Mouse (Mus musculus): Measurements from ENCODE around the gene Dnah5. TPM values are rescaled to one million over a fixed set of nuclear protein-coding genes. Genes with fewer than 3 reads are reported as not detected.
A peak's percentile ranks its signal among the peaks of the same experiment; 100 is the strongest.

The Dnah5 gene
- polyA plus RNA-seq, 1 experiment, result not detected

DNA sequence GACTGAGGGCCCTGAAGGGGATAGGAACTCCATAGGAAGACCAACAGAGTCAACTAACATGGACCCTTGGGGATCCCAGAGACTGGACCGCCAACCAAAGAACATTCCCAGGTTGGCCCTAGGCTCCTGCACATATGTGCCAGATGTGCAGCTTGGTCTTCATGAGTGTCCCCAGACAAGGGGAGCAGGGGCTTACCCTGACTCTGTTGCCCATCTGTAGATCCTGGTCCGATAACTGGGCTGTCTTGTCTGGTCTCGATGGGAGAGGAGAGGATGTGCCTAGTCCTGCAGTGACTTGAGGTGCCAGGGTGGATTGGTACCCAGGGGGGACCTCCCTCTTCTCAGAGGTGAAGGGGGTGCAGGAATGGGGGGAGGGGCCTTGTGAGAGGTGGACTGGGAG lies 21.0 kb upstream of the Dnah5 start:
- TF ChIP-seq POLR2A (IDR thresholded peaks at IDR 0.05; ENCODE audit: low read depth, low read length), result no peak
- TF ChIP-seq CTCF (IDR thresholded peaks at IDR 0.05; ENCODE audit: borderline replicate concordance, insufficient read depth, low read length), result no peak
- Histone ChIP-seq H3K4me1 (ENCODE audit: control insufficient read depth, insufficient read depth, low read length) (no peaks in the 10 kb centered on the region), H3K4me3 (ENCODE audit: insufficient read depth, low read length) (no peak overlapping the region), H3K27ac (ENCODE audit: insufficient read depth, low read length) (no peak overlapping the region)

GRCm38 (mm10) chr15:28187472-28188360 lies 15.8 kb upstream of the Dnah5 start:
- TF ChIP-seq POLR2A (IDR thresholded peaks at IDR 0.05; ENCODE audit: low read depth, low read length), result no peak
- TF ChIP-seq CTCF (IDR thresholded peaks at IDR 0.05; ENCODE audit: borderline replicate concordance, insufficient read depth, low read length), result peak; percentile 90
- Histone ChIP-seq H3K4me1 (ENCODE audit: control insufficient read depth, insufficient read depth, low read length) (no peaks in the 10 kb centered on the region), H3K4me3 (ENCODE audit: insufficient read depth, low read length) (no peak overlapping the region), H3K27ac (ENCODE audit: insufficient read depth, low read length) (no peak overlapping the region)

DNA sequence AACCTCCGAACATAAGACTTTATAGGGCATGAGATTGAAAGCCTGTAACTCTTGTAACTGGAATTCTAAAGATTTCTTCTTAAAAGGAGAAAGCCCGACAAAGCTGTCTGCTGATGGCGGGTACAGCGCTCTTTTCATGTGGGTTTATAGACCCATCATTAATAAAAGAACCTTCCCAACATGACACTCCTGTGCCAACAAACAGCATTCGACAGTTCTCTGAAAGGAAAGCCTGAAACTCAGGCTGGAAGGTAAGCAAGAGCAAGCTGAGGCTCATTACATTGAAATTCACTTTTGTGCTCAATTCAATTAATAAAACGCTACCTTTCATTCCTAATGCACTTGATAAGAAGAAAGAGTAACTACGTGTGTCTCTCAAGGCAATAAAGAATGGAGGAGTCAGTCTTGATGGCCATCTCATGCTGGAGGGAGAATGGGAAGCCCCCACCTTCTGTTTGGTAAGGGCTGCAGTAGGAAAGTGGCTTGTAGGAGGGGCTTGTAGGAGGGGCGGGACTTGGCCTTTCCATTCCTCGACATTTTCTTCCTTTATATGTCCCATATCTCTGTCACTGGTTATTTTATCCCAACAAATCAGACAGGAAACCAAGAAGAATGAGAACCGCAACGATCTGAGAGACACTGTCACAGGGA lies 15.1 kb upstream of the Dnah5 start:
- Histone ChIP-seq H3K27ac (ENCODE audit: insufficient read depth, low read length) (no peak overlapping the region), H3K4me3 (ENCODE audit: insufficient read depth, low read length) (no peak overlapping the region), H3K4me1 (ENCODE audit: control insufficient read depth, insufficient read depth, low read length) (no peaks in the 10 kb centered on the region)
- TF ChIP-seq CTCF (IDR thresholded peaks at IDR 0.05; ENCODE audit: borderline replicate concordance, insufficient read depth, low read length) (no peak), POLR2A (IDR thresholded peaks at IDR 0.05; ENCODE audit: low read depth, low read length) (no peak)

DNA sequence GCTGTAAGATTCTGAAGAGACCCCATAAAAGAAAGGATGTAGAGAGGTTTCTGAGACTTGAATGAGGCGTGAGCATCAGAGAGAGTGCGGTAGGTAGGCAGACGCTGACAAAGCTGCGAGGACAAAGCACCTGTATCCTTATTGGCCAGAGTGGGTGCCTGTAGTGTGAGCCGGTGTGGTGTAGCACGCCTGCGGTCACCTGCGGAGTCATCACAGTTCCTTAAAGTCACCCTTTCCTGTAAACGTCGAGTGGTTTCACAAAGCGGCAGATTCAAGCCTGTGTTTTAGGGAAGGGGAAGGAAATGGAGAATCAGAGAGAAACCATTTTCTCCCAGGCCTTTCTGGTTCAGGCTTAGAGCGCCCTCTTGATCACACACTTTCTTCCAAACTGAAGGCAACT lies 13.9 kb upstream of the Dnah5 start:
- Histone ChIP-seq H3K27ac (ENCODE audit: insufficient read depth, low read length) (no peak overlapping the region), H3K4me1 (ENCODE audit: control insufficient read depth, insufficient read depth, low read length) (no peaks in the 10 kb centered on the region), H3K4me3 (ENCODE audit: insufficient read depth, low read length) (no peak overlapping the region)
- no peak for TF ChIP-seq CTCF (IDR thresholded peaks at IDR 0.05; ENCODE audit: borderline replicate concordance, insufficient read depth, low read length)
- TF ChIP-seq POLR2A (IDR thresholded peaks at IDR 0.05; ENCODE audit: low read depth, low read length), result no peak

- TF ChIP-seq POLR2A (IDR thresholded peaks at IDR 0.05; ENCODE audit: low read depth, low read length), result no peak
- TF ChIP-seq CTCF (IDR thresholded peaks at IDR 0.05; ENCODE audit: borderline replicate concordance, insufficient read depth, low read length), result no peak
- Histone ChIP-seq H3K27ac (ENCODE audit: insufficient read depth, low read length) (no peak overlapping the region), H3K4me1 (ENCODE audit: control insufficient read depth, insufficient read depth, low read length) (no peaks in the 10 kb centered on the region), H3K4me3 (ENCODE audit: insufficient read depth, low read length) (no peak overlapping the region)
Observed at GRCm38 (mm10) chr15:28198609-28199008, 4.9 kb upstream of the Dnah5 start.

DNA sequence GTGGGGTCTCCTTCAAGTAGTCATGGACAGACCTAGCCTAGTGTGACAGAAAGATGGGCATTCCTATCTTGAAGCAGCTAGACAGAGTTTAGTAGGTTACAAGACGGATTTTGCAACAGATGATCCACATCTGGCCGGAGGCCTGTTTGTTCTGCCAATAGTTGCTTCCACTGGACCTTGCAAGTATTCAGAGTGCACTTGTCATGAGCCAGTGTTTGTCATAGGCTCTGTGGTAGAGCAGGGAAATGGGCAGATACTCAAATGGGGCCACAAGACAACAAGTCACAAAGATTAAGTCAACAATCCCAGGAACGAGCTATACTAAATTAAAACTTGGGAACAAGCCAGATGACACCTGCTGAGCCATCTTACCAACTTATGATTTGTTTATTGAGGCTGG lies 1.1 kb downstream of the Dnah5 start:
- no peak for TF ChIP-seq POLR2A (IDR thresholded peaks at IDR 0.05; ENCODE audit: low read depth, low read length)
- TF ChIP-seq CTCF (IDR thresholded peaks at IDR 0.05; ENCODE audit: borderline replicate concordance, insufficient read depth, low read length), result no peak
- H3K4me3 ChIP-seq (ENCODE audit: insufficient read depth, low read length), result no peak overlapping the region
- no peaks in the 10 kb centered on the region for H3K4me1 ChIP-seq (ENCODE audit: control insufficient read depth, insufficient read depth, low read length)
- H3K27ac ChIP-seq (ENCODE audit: insufficient read depth, low read length), result no peak overlapping the region

GRCm38 (mm10) chr15:28207545-28207944 lies 4.0 kb downstream of the Dnah5 start:
- no peak overlapping the region for H3K27ac ChIP-seq (ENCODE audit: insufficient read depth, low read length)
- TF ChIP-seq POLR2A (IDR thresholded peaks at IDR 0.05; ENCODE audit: low read depth, low read length), result no peak
- TF ChIP-seq CTCF (IDR thresholded peaks at IDR 0.05; ENCODE audit: borderline replicate concordance, insufficient read depth, low read length), result no peak
- no peak overlapping the region for H3K4me3 ChIP-seq (ENCODE audit: insufficient read depth, low read length)
- no peaks in the 10 kb centered on the region for H3K4me1 ChIP-seq (ENCODE audit: control insufficient read depth, insufficient read depth, low read length)

DNA sequence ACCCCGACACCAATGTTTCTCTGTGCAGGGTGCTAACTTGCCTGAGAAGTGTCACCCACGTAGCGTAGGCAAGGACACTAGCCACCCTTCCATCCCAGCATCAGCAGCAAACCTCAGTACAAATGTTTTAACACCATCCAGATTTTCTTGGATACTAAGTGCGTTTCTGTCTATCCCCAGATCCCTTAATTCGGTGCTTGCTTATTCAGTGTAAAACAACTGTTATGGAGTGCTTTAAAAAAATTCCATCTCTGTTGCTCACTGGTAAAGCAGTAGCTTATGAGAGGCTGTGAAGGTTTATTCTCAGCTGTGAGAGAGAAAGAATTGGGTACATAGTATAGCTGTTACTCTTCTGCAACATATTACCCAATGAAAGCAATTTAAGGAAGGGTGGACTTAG lies 9.5 kb downstream of the Dnah5 start:
- Histone ChIP-seq H3K4me1 (ENCODE audit: control insufficient read depth, insufficient read depth, low read length) (no peaks in the 10 kb centered on the region), H3K4me3 (ENCODE audit: insufficient read depth, low read length) (no peak overlapping the region), H3K27ac (ENCODE audit: insufficient read depth, low read length) (no peak overlapping the region)
- TF ChIP-seq CTCF (IDR thresholded peaks at IDR 0.05; ENCODE audit: borderline replicate concordance, insufficient read depth, low read length) (no peak), POLR2A (IDR thresholded peaks at IDR 0.05; ENCODE audit: low read depth, low read length) (no peak)

DNA sequence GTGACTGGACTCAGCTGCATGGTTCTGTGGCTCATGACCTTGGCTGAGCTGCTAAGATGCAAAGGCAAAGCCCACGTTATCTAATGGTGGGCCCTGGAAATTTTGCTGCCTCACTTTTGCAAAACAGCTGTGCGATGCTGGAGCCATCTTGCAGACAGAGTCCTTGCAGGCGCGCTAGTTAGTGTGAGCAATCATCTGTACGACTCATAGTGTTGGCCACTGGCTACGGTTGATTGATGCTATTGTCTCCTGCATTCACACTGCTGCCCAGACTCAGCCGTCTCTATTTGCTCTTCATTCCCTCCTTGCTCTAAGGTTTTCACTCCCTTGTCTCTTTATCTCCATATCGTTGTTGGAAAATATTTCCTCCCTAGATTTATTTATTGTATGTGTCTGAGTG lies 12.8 kb downstream of the Dnah5 start:
- H3K27ac ChIP-seq (ENCODE audit: insufficient read depth, low read length), result no peak overlapping the region
- TF ChIP-seq POLR2A (IDR thresholded peaks at IDR 0.05; ENCODE audit: low read depth, low read length) (no peak), CTCF (IDR thresholded peaks at IDR 0.05; ENCODE audit: borderline replicate concordance, insufficient read depth, low read length) (no peak)
- no peaks in the 10 kb centered on the region for H3K4me1 ChIP-seq (ENCODE audit: control insufficient read depth, insufficient read depth, low read length)
- no peak overlapping the region for H3K4me3 ChIP-seq (ENCODE audit: insufficient read depth, low read length)

GRCm38 (mm10) chr15:28227316-28227715 lies 23.8 kb downstream of the Dnah5 start:
- Histone ChIP-seq H3K27ac (ENCODE audit: insufficient read depth, low read length) (no peak overlapping the region), H3K4me1 (ENCODE audit: control insufficient read depth, insufficient read depth, low read length) (no peaks in the 10 kb centered on the region), H3K4me3 (ENCODE audit: insufficient read depth, low read length) (no peak overlapping the region)
- TF ChIP-seq CTCF (IDR thresholded peaks at IDR 0.05; ENCODE audit: borderline replicate concordance, insufficient read depth, low read length) (no peak), POLR2A (IDR thresholded peaks at IDR 0.05; ENCODE audit: low read depth, low read length) (no peak)

Data from embryonic fibroblast, embryonic 13.5 days (primary cell).